Mouse (Mus musculus) liver, embryonic 11.5 days (tissue): ENCODE results near the gene Cask. TPM values are rescaled to one million over a fixed set of nuclear protein-coding genes. Genes with fewer than 3 reads are reported as not detected.

Source experiments
- ATAC-seq: fragments of 200-750 bp; cut with Nextera tagmentation; replicated peaks from 2 replicates; pipeline ENCODE4 v1.8.0; 2017; ENCODE audit warnings: moderate number of reproducible peaks, mild to moderate bottlenecking, moderate TSS enrichment, moderate library complexity; ENCODE audit not compliant: low FRiP score
- DNase-seq: peaks from one replicate; pipeline ENCODE4 v3.0.0-alpha.2; 2017; ENCODE audit warnings: low spot score
- H3K27ac ChIP-seq: fragments of 300-500 bp; sonication (generic); 2 replicates; pipeline ENCODE4 v1.5.1; 2014; ENCODE audit warnings: mild to moderate bottlenecking, low read depth, low read length, control low read depth
- H3K27me3 ChIP-seq: fragments of 300-500 bp; sonication (generic); replicated peaks from 2 replicates; pipeline ENCODE4 v1.6.1; 2014; ENCODE audit warnings: low read length, mixed read lengths; ENCODE audit not compliant: control insufficient read depth, insufficient read depth
- H3K36me3 ChIP-seq: fragments of 300-500 bp; sonication (generic); 2 replicates; pipeline ENCODE4 v1.6.1; 2014; ENCODE audit warnings: mild to moderate bottlenecking, low read length, moderate library complexity, mixed read lengths; ENCODE audit not compliant: control insufficient read depth, insufficient read depth
- H3K4me1 ChIP-seq: fragments of 300-500 bp; sonication (generic); replicated peaks from 2 replicates; pipeline ENCODE4 v1.6.1; 2014; ENCODE audit warnings: low read length, mixed read lengths; ENCODE audit not compliant: control insufficient read depth, insufficient read depth
- H3K4me2 ChIP-seq: fragments of 300-500 bp; sonication (generic); 2 replicates; pipeline ENCODE4 v1.6.1; 2014; ENCODE audit warnings: mild to moderate bottlenecking, control low read depth, moderate library complexity
- H3K4me3 ChIP-seq: fragments of 300-500 bp; sonication (generic); 2 replicates; pipeline ENCODE4 v1.5.1; 2014; ENCODE audit warnings: low read depth, low read length, control low read depth
- H3K9ac ChIP-seq: fragments of 300-500 bp; sonication (generic); 2 replicates; pipeline ENCODE4 v1.6.1; 2014; ENCODE audit warnings: low read depth, low read length, control low read depth
- H3K9me3 ChIP-seq: fragments of 300-500 bp; sonication (generic); 2 replicates; pipeline ENCODE4 v1.6.1; 2016; ENCODE audit warnings: low read length, inconsistent platforms, mixed read lengths; ENCODE audit not compliant: control insufficient read depth
- WGBS: fragments of 180-500 bp; shearing (Covaris S2); extraction: QIAGEN DNeasy Blood & Tissue Kit; methylation state at CpG from one replicate; pipeline ENCODE4 v1.1.7; 2014; 5-methylcytosine and 5-hydroxymethylcytosine counted together
- polyA plus RNA-seq: library from polyadenylated mRNA; unstranded; fragments of >200 nt; fragmentation: Nextera tagmentation; extraction: Ambion mirVana; gene quantifications from 2 replicates; pipeline ENCODE4 v1.2.1, GENCODE M21; 2014

Gene Cask
- polyA plus RNA-seq, 1 experiment from 2014 or later = 3.5 TPM

DNA sequence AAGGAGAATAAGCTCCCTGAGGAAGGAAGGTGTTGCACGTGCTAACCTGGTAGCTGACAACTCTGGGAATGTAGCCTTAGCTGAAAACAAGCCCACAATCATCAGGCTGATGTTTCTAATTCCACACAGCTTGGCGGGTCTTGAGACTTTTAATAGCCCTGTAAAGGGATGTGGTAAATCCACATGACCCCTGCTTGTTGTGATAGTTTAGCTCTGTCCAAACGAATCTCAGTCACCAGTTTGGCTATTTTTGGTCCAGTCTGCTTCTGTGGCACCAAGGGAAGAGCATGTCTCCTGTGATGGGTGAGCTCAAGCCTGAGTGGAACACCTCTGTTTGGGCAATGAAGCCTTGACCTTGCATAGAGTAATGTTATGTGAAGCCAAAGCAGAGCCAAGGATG lies 244.4 kb downstream of the Cask start:
- H3K36me3 ChIP-seq = no peaks in the 10 kb centered on the region
- H3K9me3 ChIP-seq = no peaks in the 10 kb centered on the region
- 50% methylated on average over 3 of the region's 3 CpGs for WGBS
- no peak for ATAC-seq
- DNase-seq = no peak
- no peak overlapping the region for H3K4me3 ChIP-seq
- no peak overlapping the region for H3K9ac ChIP-seq
- no peaks in the 10 kb centered on the region for H3K27me3 ChIP-seq
- no peak overlapping the region for H3K27ac ChIP-seq
- H3K4me2 ChIP-seq = no peak overlapping the region
- H3K4me1 ChIP-seq = no peaks in the 10 kb centered on the region

DNA sequence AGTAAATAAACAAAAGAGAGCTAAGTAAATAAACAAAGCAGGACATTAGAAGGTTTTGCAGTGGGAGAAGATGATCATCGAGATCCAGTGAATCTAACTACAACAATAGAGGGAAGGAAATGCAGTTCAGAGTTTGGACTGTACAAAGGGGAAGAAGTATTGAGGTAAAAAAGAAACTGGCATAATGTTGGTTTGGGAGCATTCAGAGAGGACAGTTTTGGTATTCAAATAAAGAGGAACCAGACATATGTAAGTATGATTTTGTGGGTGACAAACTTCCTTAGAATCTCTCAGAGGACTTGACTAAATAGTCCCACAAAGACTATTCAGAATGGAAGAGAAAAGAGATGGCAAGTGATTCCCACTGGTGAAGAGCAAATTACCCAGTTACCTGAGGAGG lies 251.2 kb downstream of the Cask start:
- Histone ChIP-seq H3K4me3 (no peak overlapping the region), H3K27ac (no peak overlapping the region), H3K27me3 (no peaks in the 10 kb centered on the region), H3K9me3 (no peaks in the 10 kb centered on the region), H3K4me2 (no peak overlapping the region), H3K36me3 (no peaks in the 10 kb centered on the region), H3K4me1 (no peaks in the 10 kb centered on the region), H3K9ac (no peak overlapping the region)
- WGBS = 41% methylated on average over 1 of the region's 1 CpGs
- DNase-seq (no peak), ATAC-seq (no peak)

DNA sequence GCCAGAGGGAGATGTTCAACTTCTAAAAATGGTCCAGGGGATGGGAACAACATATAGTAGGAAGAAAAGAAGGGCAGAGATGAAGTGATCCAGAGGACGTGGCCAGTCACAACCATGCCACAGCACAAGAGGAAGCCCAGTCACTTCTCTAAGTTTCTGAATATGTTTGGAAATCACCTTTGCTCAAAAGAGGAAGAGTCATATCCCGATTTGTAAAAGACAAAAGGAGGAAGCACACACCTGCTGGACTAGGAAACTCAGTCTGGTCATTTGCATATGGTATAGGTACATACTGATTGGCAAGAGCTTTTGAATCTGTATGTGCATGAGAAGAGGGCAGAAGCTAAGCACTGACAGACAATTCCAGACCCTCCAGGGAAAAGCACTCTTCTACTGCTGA lies 251.8 kb downstream of the Cask start:
- Histone ChIP-seq H3K9me3 (no peaks in the 10 kb centered on the region), H3K27me3 (no peaks in the 10 kb centered on the region), H3K4me2 (no peak overlapping the region), H3K4me1 (no peaks in the 10 kb centered on the region), H3K27ac (no peak overlapping the region), H3K36me3 (no peaks in the 10 kb centered on the region), H3K4me3 (no peak overlapping the region), H3K9ac (no peak overlapping the region)
- ATAC-seq (no peak), DNase-seq (no peak)
- 53% methylated on average over 2 of the region's 2 CpGs for WGBS

DNA sequence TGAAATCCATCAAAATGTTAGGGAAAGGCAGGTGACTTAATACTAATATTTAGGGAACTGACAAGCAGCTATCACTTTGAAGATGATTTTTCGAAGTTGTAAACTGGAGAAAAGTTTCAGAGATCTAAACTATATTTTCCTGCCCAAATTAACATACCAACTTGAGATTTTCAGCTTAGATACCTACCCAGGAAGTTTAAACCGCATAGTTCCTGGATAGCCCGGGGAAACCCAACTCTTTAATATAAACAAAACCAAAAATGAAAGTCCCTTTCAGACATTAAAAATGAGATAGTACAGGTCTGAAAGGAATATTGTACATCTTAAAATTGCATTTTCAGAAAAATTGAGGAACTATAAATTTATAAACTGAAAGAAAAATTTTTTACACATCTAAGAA lies 273.5 kb downstream of the Cask start:
- Histone ChIP-seq H3K27me3 (no peaks in the 10 kb centered on the region), H3K4me3 (no peak overlapping the region), H3K4me2 (no peak overlapping the region), H3K9ac (no peak overlapping the region), H3K4me1 (no peaks in the 10 kb centered on the region), H3K36me3 (no peaks in the 10 kb centered on the region), H3K9me3 (no peaks in the 10 kb centered on the region), H3K27ac (no peak overlapping the region)
- 65% methylated on average over 3 of the region's 3 CpGs for WGBS
- DNase-seq (no peak), ATAC-seq (no peak)

DNA sequence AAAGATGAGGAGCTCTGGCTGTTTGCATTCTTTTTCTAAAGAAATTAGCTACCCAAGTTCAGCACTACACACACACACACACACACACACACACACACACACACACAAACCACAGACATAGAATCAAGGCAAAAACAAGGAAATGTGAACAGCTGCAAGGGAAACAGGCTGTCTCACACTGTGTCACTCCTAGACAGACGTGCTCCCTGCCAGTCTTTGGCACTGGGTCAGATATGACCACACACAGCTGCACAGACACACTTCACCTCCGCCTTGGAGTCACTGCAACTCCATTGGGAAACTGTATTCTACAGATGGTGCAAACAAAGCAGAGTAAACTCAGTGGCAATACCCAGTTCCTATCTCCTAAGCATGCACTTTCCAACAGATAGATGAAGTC lies 274.6 kb downstream of the Cask start:
- no peaks in the 10 kb centered on the region for H3K9me3 ChIP-seq
- DNase-seq = no peak
- no peak overlapping the region for H3K27ac ChIP-seq
- ATAC-seq = no peak
- 49% methylated on average over 2 of the region's 2 CpGs for WGBS
- H3K36me3 ChIP-seq = no peaks in the 10 kb centered on the region
- no peak overlapping the region for H3K9ac ChIP-seq
- H3K4me1 ChIP-seq = no peaks in the 10 kb centered on the region
- H3K27me3 ChIP-seq = no peaks in the 10 kb centered on the region
- no peak overlapping the region for H3K4me2 ChIP-seq
- no peak overlapping the region for H3K4me3 ChIP-seq

DNA sequence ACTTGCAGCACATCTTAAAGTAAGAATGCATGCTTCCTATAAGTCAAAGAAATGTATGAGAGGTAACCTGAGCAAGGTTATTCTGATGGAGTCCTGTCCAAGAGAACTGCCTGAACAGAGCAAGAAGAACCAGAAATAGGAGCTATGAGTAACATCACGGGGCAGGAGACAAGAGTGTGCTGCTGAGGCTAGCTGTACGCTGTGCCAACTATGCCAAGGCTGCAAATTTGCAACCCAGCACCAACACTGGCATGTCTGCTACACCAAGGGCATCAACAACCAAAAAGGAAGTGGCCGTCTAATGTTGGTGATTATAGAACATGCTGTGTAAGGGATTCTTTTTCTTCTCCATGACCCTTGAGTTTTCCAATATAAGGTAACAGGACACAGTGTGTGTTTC lies 276.3 kb downstream of the Cask start:
- ATAC-seq (no peak), DNase-seq (no peak)
- H3K27ac ChIP-seq = no peak overlapping the region
- H3K9ac ChIP-seq = no peak overlapping the region
- no peaks in the 10 kb centered on the region for H3K4me1 ChIP-seq
- no peak overlapping the region for H3K4me3 ChIP-seq
- 70% methylated on average over 3 of the region's 3 CpGs for WGBS
- no peak overlapping the region for H3K4me2 ChIP-seq
- no peaks in the 10 kb centered on the region for H3K9me3 ChIP-seq
- H3K27me3 ChIP-seq = no peaks in the 10 kb centered on the region
- H3K36me3 ChIP-seq = no peaks in the 10 kb centered on the region

DNA sequence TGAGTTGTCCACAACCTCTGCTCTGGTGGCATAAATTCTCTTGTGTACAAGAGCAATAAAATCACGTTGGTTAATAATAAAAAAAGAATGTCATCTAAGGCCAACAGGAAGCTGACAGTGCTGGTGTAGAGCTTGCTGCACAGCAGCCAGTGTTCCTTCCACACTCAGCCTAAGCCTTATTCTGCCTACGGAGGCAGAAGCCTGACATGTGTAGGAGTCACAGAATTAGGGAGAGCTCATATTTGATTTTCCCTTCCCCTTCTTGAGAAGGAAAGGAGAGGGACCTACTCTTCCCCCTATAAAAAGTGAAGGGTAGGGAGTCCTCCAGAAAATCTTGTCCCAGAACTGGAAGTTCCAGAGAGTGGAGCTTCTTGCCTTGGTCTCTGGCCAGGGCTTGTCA lies 276.9 kb downstream of the Cask start:
- no peak overlapping the region for H3K4me3 ChIP-seq
- H3K27me3 ChIP-seq = no peaks in the 10 kb centered on the region
- 72% methylated on average over 2 of the region's 2 CpGs for WGBS
- H3K4me1 ChIP-seq = no peaks in the 10 kb centered on the region
- DNase-seq (no peak), ATAC-seq (no peak)
- no peak overlapping the region for H3K27ac ChIP-seq
- H3K9ac ChIP-seq = no peak overlapping the region
- no peaks in the 10 kb centered on the region for H3K9me3 ChIP-seq
- no peaks in the 10 kb centered on the region for H3K36me3 ChIP-seq
- H3K4me2 ChIP-seq = no peak overlapping the region

DNA sequence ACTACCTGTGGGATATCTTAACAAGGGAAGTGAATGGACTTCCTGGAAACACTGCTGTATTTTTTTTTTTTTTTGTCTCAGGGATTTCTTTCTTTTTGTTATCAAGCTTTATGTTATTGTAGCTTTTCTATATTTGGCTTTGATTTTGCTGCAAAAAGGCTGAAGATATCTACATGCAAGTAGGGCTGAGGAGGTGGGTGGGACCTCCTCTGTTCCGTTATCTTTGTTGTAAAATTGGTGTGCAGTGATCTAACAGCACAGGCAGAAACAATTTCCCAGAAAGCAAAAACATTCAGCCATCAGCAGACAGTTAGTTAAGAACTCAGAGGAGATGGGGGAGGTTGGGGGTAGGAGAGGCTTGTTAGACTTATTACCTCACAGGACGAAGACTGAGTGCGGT lies 296.7 kb downstream of the Cask start:
- H3K9ac ChIP-seq = no peak overlapping the region
- H3K9me3 ChIP-seq = no peaks in the 10 kb centered on the region
- no peaks in the 10 kb centered on the region for H3K4me1 ChIP-seq
- no peaks in the 10 kb centered on the region; the same call in 1 of the 2 replicates for H3K27me3 ChIP-seq
- ATAC-seq = no peak
- DNase-seq = no peak
- H3K4me2 ChIP-seq = no peak overlapping the region
- no peak overlapping the region for H3K4me3 ChIP-seq
- no peak overlapping the region for H3K27ac ChIP-seq
- WGBS = 68% methylated on average over 3 of the region's 3 CpGs
- H3K36me3 ChIP-seq = no peaks in the 10 kb centered on the region

DNA sequence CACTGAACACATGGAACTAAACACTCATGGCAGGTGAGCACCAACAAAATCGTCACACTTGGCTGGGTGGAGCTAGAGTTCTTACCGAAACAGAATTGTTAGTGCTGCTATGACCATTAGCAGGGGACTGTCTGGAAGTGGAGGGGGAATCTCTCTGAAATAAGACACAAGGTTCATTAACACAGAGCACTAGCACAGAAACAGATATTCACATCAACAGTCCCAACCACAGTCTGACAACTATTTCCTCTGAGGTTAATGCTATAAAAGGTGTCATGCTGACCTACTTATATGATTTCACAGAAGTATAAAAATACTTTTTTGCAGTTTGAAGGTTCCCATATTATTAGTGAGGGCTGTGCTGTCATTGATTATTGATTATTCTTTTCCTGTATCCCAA lies 298.9 kb downstream of the Cask start:
- no peak for ATAC-seq
- 82% methylated on average over 2 of the region's 2 CpGs for WGBS

More for the DNA sequence above, 298.9 kb downstream of the Cask start:
- H3K4me2 ChIP-seq = no peak overlapping the region
- H3K27me3 ChIP-seq = no peaks in the 10 kb centered on the region; the same call in 1 of the 2 replicates
- no peaks in the 10 kb centered on the region for H3K4me1 ChIP-seq
- no peak for DNase-seq
- no peak overlapping the region for H3K27ac ChIP-seq
- H3K4me3 ChIP-seq = no peak overlapping the region
- H3K36me3 ChIP-seq = no peaks in the 10 kb centered on the region
- H3K9ac ChIP-seq = no peak overlapping the region
- no peaks in the 10 kb centered on the region for H3K9me3 ChIP-seq
